Mouse (Mus musculus) heart, postnatal 14 days (tissue): ENCODE data around the gene Cops3. TPM values are rescaled to one million over a fixed set of nuclear protein-coding genes. Genes with fewer than 3 reads are reported as not detected.
A peak's percentile ranks its signal among the peaks of the same experiment; 100 is the strongest.

Source experiments
- DNase-seq, 2 experiments: peaks; one replicate each; pipeline ENCODE4 v3.0.0; 2021 to 2022
- intact Hi-C: fragments of 180-260 bp; cut with DNase I; formaldehyde crosslinking; loops from one replicate; pipeline ENCODE4 v1.15.1; 2025
- total RNA-seq, 2 experiments: library from RNA; stranded (reverse); gene quantifications; 2 replicates each; pipeline ENCODE4 v1.2.3; 2021

The Cops3 gene
- total RNA-seq, 2 experiments from 2014 or later, result 69.5 to 69.9 TPM

DNA sequence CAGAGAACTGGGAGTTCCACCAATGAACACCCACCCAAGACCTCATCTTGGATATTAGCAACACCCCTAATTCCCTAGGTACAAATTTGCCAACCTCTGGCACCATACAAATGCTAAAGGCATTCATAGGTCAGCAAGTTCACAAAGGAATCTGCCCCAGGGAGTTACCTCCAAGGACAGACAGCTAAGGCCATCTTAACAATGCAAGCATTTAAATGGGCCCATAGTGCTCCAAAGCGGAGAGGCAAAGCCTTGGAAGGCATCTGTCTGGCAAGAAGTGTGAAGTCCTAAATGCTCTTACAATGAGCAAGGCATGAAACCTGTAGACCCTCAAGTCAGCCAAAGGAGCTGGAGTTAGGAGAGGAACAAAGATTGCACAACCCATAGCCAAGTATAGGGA lies 25.3 kb downstream of the Cops3 start:
- intact Hi-C loops, result no loop called here
- DNase-seq, result no peak

DNA sequence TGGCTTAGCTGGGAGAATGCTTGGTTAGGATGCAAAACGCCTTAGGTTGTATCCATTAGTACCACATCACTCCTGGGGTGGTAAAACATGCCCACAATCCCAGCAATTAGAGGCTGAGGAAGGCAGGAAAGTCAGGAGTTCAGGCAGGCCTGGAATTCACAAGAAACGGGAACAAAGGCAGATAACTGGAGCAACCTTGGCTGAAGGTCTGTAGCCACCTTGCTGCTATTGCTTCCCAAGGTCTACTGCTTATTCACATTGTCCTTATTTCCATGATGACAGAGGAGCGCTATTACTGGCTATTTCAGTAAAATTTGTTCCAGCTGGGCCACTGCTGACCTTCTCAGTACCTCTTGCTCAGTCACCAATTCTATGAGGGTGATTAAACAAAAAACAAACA lies 26.4 kb downstream of the Cops3 start:
- no peak for DNase-seq
- intact Hi-C loops, result no loop called here

- no peak for DNase-seq
- intact Hi-C loops, result no loop called here
Measured at GRCm38 (mm10) chr11:59811211-59811610, 28.4 kb downstream of the Cops3 start.

DNA sequence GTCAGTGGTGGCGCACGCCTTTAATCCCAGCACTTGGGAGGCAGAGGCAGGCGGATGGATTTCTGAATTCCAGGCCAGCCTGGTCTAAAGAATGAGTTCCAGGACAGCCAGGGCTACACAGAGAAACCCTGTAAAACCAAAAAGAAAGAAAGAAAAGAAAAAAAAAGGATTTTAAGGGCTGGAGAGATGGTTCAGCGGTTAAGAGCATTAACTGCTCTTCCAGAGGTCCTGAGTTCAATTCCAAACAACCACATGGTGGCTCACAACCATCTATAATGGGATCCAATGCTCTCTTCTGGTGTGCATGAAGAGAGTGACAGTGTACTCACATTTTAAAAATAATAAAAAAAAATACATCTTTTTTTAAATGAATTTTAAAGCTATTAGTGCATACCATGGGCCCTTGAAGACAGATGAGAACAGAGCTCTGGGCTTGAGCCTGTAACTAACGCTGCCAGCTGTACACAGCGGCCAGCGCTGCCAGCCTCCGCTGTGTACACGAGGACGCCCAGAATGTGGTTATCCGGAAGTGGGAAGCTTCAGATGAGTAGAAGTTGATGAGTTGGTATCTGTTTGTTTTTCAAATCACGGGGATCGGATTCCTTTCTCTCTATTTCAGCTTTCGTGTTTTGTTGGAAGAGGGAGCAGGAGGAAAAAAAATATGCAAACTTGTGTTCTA lies 29.0 kb downstream of the Cops3 start:
- no peak for DNase-seq
- intact Hi-C loops, result no loop called here

GRCm38 (mm10) chr11:59809670-59810474 lies 29.8 kb downstream of the Cops3 start, which contains the start of gene Flcn:
Flcn (minus strand) TSS chr11:59810016.
- intact Hi-C loops, result no loop called here

DNA sequence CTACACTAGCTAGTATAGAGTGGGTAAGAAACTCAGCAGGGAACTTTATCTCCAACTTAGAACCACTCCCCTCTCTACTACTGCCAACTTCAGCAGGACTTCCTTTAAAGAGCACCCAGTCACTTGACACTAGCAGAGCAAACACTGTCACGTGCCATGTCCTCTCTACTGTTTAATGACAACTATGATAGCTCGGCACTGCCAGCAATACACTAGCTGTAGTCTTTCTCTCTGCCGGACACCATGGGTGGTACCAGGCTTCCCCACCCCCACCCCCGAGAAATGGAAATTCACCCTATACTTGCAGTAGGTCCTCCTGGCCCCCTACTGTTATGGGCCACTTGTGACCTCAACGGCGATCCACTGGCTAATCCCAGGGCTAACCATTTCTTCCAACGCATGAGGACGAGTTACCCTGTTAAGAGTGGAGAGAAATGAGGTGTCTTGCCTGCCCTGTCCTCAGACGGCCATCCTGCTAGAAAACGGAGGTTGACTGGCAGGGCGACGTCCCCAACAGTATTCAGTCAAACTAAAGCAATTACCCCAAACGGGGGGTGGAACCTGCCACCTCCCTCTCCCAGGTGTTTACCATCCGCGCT lies 30.5 kb downstream of the Cops3 start:
- peak; percentile 21 to 46 for DNase-seq
- intact Hi-C loops, result no loop called here

More at GRCm38 (mm10) chr11:59809670-59810474, 29.8 kb downstream of the Cops3 start, which contains the start of gene Flcn:
- DNase-seq, result peak; percentile 85 to 87

DNA sequence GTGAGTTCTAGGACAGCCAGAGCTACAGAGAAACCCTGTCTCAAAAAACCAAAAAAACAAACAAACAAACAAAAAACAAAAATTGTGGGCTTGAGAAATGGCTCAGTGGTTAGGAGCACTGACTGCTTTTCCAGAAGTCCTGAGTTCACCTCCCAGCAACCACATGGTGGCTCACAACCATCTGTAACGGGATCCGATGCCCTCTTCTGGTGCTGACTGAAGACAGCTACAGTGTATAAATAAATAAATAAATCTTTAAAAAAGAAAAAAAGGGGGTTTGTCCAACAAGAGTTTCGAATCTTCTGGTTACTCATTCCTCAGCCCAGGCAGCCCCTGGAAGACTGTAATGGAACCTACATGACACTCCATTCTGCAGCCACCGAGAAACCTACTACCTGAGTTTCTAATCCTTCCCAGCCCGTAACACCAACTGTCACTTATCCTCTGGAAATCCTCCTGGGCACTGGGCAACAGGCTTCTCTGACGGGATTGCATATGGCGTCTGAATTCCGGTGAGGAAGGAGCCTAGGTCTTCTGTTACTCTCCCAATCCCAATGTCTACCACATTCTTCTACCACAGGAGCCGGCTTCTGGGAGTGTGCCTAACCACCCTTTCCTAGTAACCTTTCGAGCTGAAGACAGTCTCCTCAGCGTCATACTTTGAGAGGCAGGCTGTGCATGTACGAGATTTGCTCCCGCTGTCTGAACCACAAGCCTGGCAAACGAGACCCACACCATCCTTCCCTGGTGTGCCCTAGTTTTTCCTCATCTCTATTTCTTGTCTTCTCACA lies 31.3 kb downstream of the Cops3 start:
- intact Hi-C loops, result no loop called here

DNA sequence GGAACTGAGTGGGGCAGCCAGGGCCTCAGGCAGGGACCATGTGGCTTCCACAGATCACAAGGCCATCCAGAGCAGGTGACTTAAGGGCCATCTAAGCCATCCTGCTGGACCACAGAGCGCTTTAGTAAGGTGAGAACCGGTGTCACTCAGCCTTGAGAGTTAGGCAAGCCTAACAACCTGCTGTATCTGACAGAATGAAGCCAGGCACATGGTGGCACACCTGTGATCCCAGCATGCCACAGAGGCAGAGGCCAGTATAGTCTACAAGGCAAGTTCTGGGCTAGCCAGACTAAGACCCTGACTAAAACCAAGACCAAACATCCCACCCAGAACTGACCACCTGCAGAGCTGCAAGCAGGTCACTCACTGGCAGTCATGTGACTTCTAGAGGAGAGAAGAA lies 34.0 kb downstream of the Cops3 start:
- intact Hi-C loops, result no loop called here
- no peak for DNase-seq

More for the DNA sequence above, 31.3 kb downstream of the Cops3 start:
- DNase-seq, result no peak

DNA sequence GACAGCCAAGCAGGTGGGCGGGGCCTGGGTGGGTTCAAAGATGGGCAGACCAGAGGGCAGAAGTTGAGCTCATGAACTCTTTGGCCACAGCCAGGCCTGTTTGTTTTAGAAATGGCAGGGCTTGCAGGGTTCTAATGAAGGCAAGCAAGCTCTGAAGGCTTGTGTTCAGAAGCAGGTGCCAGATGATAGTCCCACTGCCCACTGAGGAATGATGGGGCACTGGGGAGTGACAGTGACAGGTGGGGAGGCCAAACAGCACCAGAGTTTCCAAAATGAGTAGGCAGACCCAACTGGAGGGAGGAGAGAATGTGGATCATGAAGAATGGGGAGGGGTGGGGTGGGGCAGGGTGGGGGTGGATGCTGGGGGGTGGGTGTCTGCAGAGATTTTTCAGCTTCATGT lies 34.4 kb downstream of the Cops3 start:
- intact Hi-C loops, result no loop called here
- no peak for DNase-seq

GRCm38 (mm10) chr11:59804409-59805110 lies 35.1 kb downstream of the Cops3 start:
- DNase-seq, result peak in 1 of 2 experiments; percentile 21
- intact Hi-C loops, result no loop called here

GRCm38 (mm10) chr11:59803516-59803915 lies 36.1 kb downstream of the Cops3 start:
- no peak for DNase-seq
- intact Hi-C loops, result no loop called here

GRCm38 (mm10) chr11:59801881-59802280 lies 37.8 kb downstream of the Cops3 start:
- intact Hi-C loops, result no loop called here
- DNase-seq, result no peak

- intact Hi-C loops, result no loop called here
- no peak for DNase-seq
Measured at GRCm38 (mm10) chr11:59800412-59800811, 39.2 kb downstream of the Cops3 start.

DNA sequence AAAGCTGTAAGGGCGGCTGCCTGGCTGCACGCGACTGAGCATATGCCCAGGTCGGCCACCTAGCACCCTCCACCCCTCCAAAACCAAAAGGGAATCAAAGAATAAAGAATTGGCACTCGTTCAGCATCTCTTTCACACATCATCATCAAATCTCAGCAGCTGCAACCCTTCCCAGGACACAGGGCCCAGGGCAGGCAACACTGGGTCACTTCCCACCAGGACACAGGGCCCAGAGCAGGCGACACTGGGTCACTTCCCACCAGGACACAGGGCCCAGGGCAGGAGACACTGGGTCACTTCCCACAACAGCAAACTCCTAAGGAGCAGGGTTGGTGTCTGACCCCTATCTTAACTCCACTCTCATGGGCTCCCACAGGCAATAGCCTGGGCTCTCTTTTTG lies 46.2 kb downstream of the Cops3 start:
- DNase-seq, result no peak
- intact Hi-C loops, result no loop called here

DNA sequence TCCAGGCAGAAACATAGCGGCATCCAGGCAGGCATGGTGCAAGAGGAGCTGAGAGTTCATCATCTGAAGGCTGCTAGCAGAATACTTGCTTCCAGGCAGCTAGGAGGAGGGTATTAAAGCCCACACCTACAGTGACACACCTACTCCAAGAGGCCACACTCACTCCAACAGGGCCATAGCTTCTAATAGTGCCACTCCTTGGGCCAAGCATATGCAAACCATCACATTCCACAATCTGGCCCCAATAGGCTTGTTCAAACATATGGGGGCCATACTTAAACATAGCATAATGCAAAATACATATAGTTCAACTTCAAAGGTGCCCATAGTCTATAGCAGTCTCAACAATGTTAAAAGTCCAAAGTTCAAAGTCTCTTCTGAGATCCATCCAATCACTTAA lies 50.3 kb downstream of the Cops3 start:
- intact Hi-C loops, result no loop called here
- DNase-seq, result no peak

DNA sequence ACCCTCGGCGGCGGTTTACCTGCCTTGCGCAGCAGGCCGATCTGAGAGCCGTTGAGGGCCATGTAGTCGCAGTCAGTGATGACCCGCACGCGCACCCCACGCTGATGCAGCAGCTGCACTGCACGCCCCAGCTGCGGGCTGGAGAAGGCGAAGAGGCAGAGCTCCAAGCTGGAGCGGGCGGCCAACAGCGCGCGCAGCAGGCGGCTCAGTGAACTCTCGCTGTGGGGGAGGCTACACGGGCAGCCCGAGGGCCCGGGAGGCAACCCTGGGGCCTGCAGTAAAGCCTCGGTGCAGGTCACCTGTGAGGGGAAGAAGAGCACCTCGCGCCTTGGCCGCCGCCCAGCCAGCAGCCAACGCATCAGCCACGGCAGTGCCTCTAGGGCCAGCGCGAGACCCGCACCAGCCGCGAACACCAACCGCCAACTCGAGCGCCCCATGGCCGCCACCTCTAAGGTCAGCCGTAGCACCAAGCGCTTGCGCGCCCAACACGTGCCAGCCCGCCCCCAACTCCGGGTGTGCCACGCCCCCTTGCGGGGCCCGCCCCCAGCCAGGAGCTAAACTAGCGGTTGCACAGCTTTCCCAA lies 52.3 kb downstream of the Cops3 start, which contains the start of gene Pld6:
TSS of gene Pld6 (minus strand) at position 447 of the 583 bp plus-strand sequence.
- DNase-seq, result peak; percentile 52 to 72
- intact Hi-C loops, result no loop called here

GRCm38 (mm10) chr11:59786444-59787198 lies 53.0 kb downstream of the Cops3 start:
- DNase-seq, result no peak
- intact Hi-C loops, result no loop called here

DNA sequence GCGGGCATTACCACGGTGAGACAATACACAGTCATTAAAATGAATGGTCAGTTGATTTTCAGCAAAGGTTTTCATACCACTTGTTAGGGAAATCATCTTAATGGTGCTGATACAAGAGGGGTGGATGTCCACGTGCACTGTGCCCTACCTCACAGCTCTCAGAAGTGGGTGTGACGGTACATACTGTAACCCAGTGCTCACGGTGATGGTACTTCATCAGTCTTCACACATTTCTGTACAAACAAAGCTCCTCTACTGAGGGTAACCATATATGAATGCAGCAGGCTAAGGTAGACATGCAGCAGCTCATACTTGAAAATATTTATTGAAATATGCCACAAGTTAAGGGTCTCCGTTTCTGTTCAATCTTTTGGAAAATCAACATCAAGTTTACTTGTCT lies 56.0 kb downstream of the Cops3 start:
- intact Hi-C loops, result no loop called here
- DNase-seq, result no peak

DNA sequence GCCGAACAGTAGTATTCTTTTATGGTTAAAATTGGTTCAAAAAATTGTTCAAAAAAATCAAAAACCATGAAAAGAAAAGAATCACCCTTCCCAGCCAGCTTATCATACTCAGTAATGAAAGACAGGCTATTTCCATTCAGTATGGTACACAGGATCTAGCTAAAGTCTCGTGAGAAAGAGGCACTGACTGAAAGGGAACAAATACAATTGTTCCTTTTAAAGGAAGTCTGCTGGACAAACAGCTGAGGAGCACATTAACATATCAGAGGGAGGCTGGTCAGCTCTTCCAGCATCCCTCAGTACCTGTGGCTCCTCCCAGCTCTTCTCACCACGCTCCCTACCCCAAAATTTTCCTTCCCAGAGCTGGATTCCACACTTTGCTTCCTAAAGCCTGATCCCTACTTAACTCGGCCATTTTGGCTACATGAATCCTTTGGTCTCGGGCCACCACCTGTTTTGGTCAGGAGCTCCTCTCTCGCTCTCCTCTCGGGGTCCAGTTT lies 57.5 kb downstream of the Cops3 start:
- intact Hi-C loops, result no loop called here
- DNase-seq, result no peak
